Mouse (Mus musculus): ENCODE results near the gene Arhgdib. TPM values are rescaled to one million over a fixed set of nuclear protein-coding genes. Genes with fewer than 3 reads are reported as not detected.
"Not testable (repeated sequence)": the region's sequence is repeated elsewhere in the genome, so short reads cannot be mapped to it uniquely, and the experiment has no call there.

Arhgdib gene
- polyA plus RNA-seq, 1 experiment from 2014 or later, result 22.9 TPM

- Histone ChIP-seq H3K4me2 (no peak overlapping the region), H3K27ac (no peak overlapping the region), H3K4me3 (replicated peaks) (no peak overlapping the region), H3K9me3 (no peaks in the 10 kb centered on the region), H3K27me3 (no peaks in the 10 kb centered on the region), H3K4me1 (no peaks in the 10 kb centered on the region), H3K9ac (no peak overlapping the region), H3K36me3 (replicated peaks) (no peaks in the 10 kb centered on the region)
- ATAC-seq (ENCODE audit: low FRiP score), result no peak
- 67% methylated on average over 15 of the region's 15 CpGs for WGBS
Measured at GRCm38 (mm10) chr6:136894532-136895339, 47.0 kb downstream of the Arhgdib start.

GRCm38 (mm10) chr6:136892002-136892401, 49.7 kb downstream of the Arhgdib start:
- H3K4me3 ChIP-seq (replicated peaks), result no peak overlapping the region
- 89% methylated on average over 2 of the region's 2 CpGs for WGBS

GRCm38 (mm10) chr6:136889554-136889953, 52.1 kb downstream of the Arhgdib start:
- Histone ChIP-seq H3K36me3 (replicated peaks) (no peaks in the 10 kb centered on the region), H3K9me3 (no peaks in the 10 kb centered on the region), H3K27ac (no peak overlapping the region), H3K27me3 (no peaks in the 10 kb centered on the region), H3K9ac (no peak overlapping the region), H3K4me3 (replicated peaks) (no peak overlapping the region), H3K4me1 (no peaks in the 10 kb centered on the region), H3K4me2 (no peak overlapping the region)
- WGBS, result 91% methylated on average over 6 of the region's 6 CpGs
- ATAC-seq (ENCODE audit: low FRiP score), result no peak

More at GRCm38 (mm10) chr6:136892002-136892401, 49.7 kb downstream of the Arhgdib start:
- H3K9ac ChIP-seq, result no peak overlapping the region
- no peaks in the 10 kb centered on the region for H3K27me3 ChIP-seq
- no peak overlapping the region for H3K27ac ChIP-seq
- H3K4me1 ChIP-seq, result no peaks in the 10 kb centered on the region
- H3K36me3 ChIP-seq (replicated peaks), result no peaks in the 10 kb centered on the region
- ATAC-seq (ENCODE audit: low FRiP score), result no peak
- H3K4me2 ChIP-seq, result no peak overlapping the region
- H3K9me3 ChIP-seq, result no peaks in the 10 kb centered on the region

- H3K27me3 ChIP-seq, result no peaks in the 10 kb centered on the region
- H3K4me1 ChIP-seq, result no peaks in the 10 kb centered on the region
- H3K9ac ChIP-seq, result no peak overlapping the region
- WGBS, result 90% methylated on average over 6 of the region's 6 CpGs
- no peak overlapping the region for H3K4me3 ChIP-seq (replicated peaks)
- ATAC-seq (ENCODE audit: low FRiP score), result no peak
- H3K9me3 ChIP-seq, result no peaks in the 10 kb centered on the region
- no peak overlapping the region for H3K4me2 ChIP-seq
- no peaks in the 10 kb centered on the region for H3K36me3 ChIP-seq (replicated peaks)
- no peak overlapping the region for H3K27ac ChIP-seq
Measured at GRCm38 (mm10) chr6:136889067-136889466, 52.6 kb downstream of the Arhgdib start.

GRCm38 (mm10) chr6:136887854-136888253, 53.8 kb downstream of the Arhgdib start:
- no peaks in the 10 kb centered on the region for H3K4me1 ChIP-seq
- ATAC-seq (ENCODE audit: low FRiP score), result no peak
- H3K4me3 ChIP-seq (replicated peaks), result no peak overlapping the region
- H3K27ac ChIP-seq, result no peak overlapping the region
- H3K9ac ChIP-seq, result no peak overlapping the region
- WGBS, result 86% methylated on average over 9 of the region's 9 CpGs
- H3K4me2 ChIP-seq, result no peak overlapping the region
- no peaks in the 10 kb centered on the region for H3K9me3 ChIP-seq
- no peaks in the 10 kb centered on the region for H3K27me3 ChIP-seq
- no peaks in the 10 kb centered on the region for H3K36me3 ChIP-seq (replicated peaks)

- not testable (repeated sequence) for ATAC-seq (ENCODE audit: low FRiP score)
- 62% methylated on average over 1 of the region's 1 CpGs for WGBS
Measured at GRCm38 (mm10) chr6:136884766-136885165, 56.9 kb downstream of the Arhgdib start.

GRCm38 (mm10) chr6:136883961-136884360, 57.7 kb downstream of the Arhgdib start:
- H3K9ac ChIP-seq, result no peak overlapping the region
- H3K27me3 ChIP-seq, result no peaks in the 10 kb centered on the region
- 97% methylated on average over 6 of the region's 6 CpGs for WGBS
- H3K4me1 ChIP-seq, result no peaks in the 10 kb centered on the region
- ATAC-seq (ENCODE audit: low FRiP score), result no peak
- H3K9me3 ChIP-seq, result no peaks in the 10 kb centered on the region
- no peak overlapping the region for H3K4me3 ChIP-seq (replicated peaks)
- H3K36me3 ChIP-seq (replicated peaks), result no peaks in the 10 kb centered on the region
- no peak overlapping the region for H3K27ac ChIP-seq
- no peak overlapping the region for H3K4me2 ChIP-seq

More at GRCm38 (mm10) chr6:136884766-136885165, 56.9 kb downstream of the Arhgdib start:
- H3K27ac ChIP-seq; H3K4me2 ChIP-seq; H3K36me3 ChIP-seq (replicated peaks); H3K9me3 ChIP-seq; H3K27me3 ChIP-seq; H3K9ac ChIP-seq; H3K4me3 ChIP-seq (replicated peaks); H3K4me1 ChIP-seq: not testable (repeated sequence)

- ATAC-seq (ENCODE audit: low FRiP score), result no peak
- H3K9me3 ChIP-seq, result no peaks in the 10 kb centered on the region
- H3K4me2 ChIP-seq, result no peak overlapping the region
- no peaks in the 10 kb centered on the region for H3K27me3 ChIP-seq
- no peak overlapping the region for H3K9ac ChIP-seq
- H3K27ac ChIP-seq, result no peak overlapping the region
- H3K4me3 ChIP-seq (replicated peaks), result no peak overlapping the region
- 89% methylated on average over 3 of the region's 3 CpGs for WGBS
- no peaks in the 10 kb centered on the region for H3K4me1 ChIP-seq
- no peaks in the 10 kb centered on the region for H3K36me3 ChIP-seq (replicated peaks)
Measured at GRCm38 (mm10) chr6:136883431-136883915, 58.2 kb downstream of the Arhgdib start.

- H3K9me3 ChIP-seq, result no peaks in the 10 kb centered on the region
- no peaks in the 10 kb centered on the region for H3K4me1 ChIP-seq
- no peak overlapping the region for H3K9ac ChIP-seq
- H3K4me3 ChIP-seq (replicated peaks), result no peak overlapping the region
- no peak overlapping the region for H3K4me2 ChIP-seq
- ATAC-seq (ENCODE audit: low FRiP score), result no peak
- WGBS, result 75% methylated on average over 8 of the region's 8 CpGs
- no peaks in the 10 kb centered on the region for H3K36me3 ChIP-seq (replicated peaks)
- H3K27me3 ChIP-seq, result no peaks in the 10 kb centered on the region
- H3K27ac ChIP-seq, result no peak overlapping the region
Measured at GRCm38 (mm10) chr6:136881678-136882077, 60.0 kb downstream of the Arhgdib start.

- H3K9ac ChIP-seq, result no peak within 1 kb of the TSS
- no peaks in the 10 kb centered on the region for H3K27me3 ChIP-seq
- H3K27ac ChIP-seq, result no peak within 1 kb of the TSS
- 75% methylated on average over 9 of the region's 9 CpGs for WGBS
- no peak for ATAC-seq (ENCODE audit: low FRiP score)
- H3K4me1 ChIP-seq, result peaks cover 3% of the 10 kb centered on the region; the same call in 1 of the 2 replicates
- H3K4me2 ChIP-seq, result no peak within 1 kb of the TSS
- H3K36me3 ChIP-seq (replicated peaks), result no peaks in the 10 kb centered on the region
- H3K9me3 ChIP-seq, result no peaks in the 10 kb centered on the region
- H3K4me3 ChIP-seq (replicated peaks), result no peak within 1 kb of the TSS
Measured at GRCm38 (mm10) chr6:136875670-136876069, 66.0 kb downstream of the Arhgdib start, which contains the start of gene Mgp. Mgp (minus strand) TSS chr6:136875823.

GRCm38 (mm10) chr6:136874599-136874998, 67.1 kb downstream of the Arhgdib start:
- Histone ChIP-seq H3K4me3 (replicated peaks) (no peak overlapping the region), H3K36me3 (replicated peaks) (no peaks in the 10 kb centered on the region), H3K9ac (no peak overlapping the region), H3K27me3 (no peaks in the 10 kb centered on the region), H3K9me3 (no peaks in the 10 kb centered on the region), H3K27ac (no peak overlapping the region), H3K4me1 (peaks cover 3% of the 10 kb centered on the region; the same call in 1 of the 2 replicates), H3K4me2 (no peak overlapping the region)
- WGBS, result 45% methylated on average over 8 of the region's 8 CpGs
- ATAC-seq (ENCODE audit: low FRiP score), result no peak
